Mouse (Mus musculus) CH12.LX (cell line): ENCODE measurements at regions not wholly inside any gene's neighbourhood (a gene's known extent, or its start where the extent isn't known, plus 50 kb on each side); places are given as distances from the start of the nearest gene placed in this dataset.

Experiments used
- DNase-seq: peaks from one replicate; pipeline ENCODE4 v3.0.0-alpha.2; 2013; ENCODE audit errors: extremely low read depth
- H3K27ac ChIP-seq: 2 replicates; pipeline ENCODE4 v1.5.1; 2012; ENCODE audit warnings: low read depth, mild to moderate bottlenecking, control low read depth, moderate library complexity; ENCODE audit not compliant: insufficient read depth
- H3K27me3 ChIP-seq: replicated peaks from 2 replicates; pipeline ENCODE3; 2012; ENCODE audit warnings: inconsistent platforms
- H3K36me3 ChIP-seq, 2 experiments: replicated peaks in 1 of 2; 2 replicates each; pipeline versions ENCODE3 to v1.6.1; 2012; ENCODE audit warnings: inconsistent platforms in 1 of 2, low read length in 1 of 2, mild to moderate bottlenecking in 1 of 2, mixed read lengths in 1 of 2, moderate library complexity in 1 of 2; ENCODE audit not compliant: control insufficient read depth in 1 of 2, insufficient read depth in 1 of 2
- H3K4me1 ChIP-seq, 2 experiments: 2 replicates each; pipeline ENCODE4 v1.6.1; 2012; ENCODE audit warnings: inconsistent platforms in 1 of 2, moderate library complexity in 1 of 2; ENCODE audit not compliant: insufficient read depth in 2 of 2, control insufficient read depth in 1 of 2
- H3K4me2 ChIP-seq: 2 replicates; pipeline ENCODE4 v1.6.1; 2012; ENCODE audit warnings: low read depth, mild to moderate bottlenecking, control low read depth; ENCODE audit not compliant: poor library complexity, insufficient read depth, severe bottlenecking
- H3K4me3 ChIP-seq, 3 experiments: fragments of 150-350 bp in 1 of 3; sonication (generic) in 1 of 3; replicated peaks in 1 of 3; 2 replicates each; pipeline versions ENCODE3 to v1.5.1; 2011 to 2012; ENCODE audit warnings: low read depth in 2 of 3, low read length in 2 of 3, mild to moderate bottlenecking in 2 of 3, moderate library complexity in 2 of 3, control low read depth in 1 of 3, improper control_type of control experiment in 1 of 3, inconsistent platforms in 1 of 3, mixed read lengths in 1 of 3; ENCODE audit not compliant: poor library complexity in 1 of 3
- H3K79me2 ChIP-seq: replicated peaks from 2 replicates; pipeline ENCODE4 v1.6.1; 2012; ENCODE audit warnings: mild to moderate bottlenecking, moderate library complexity; ENCODE audit not compliant: control insufficient read depth, poor library complexity, insufficient read depth, severe bottlenecking; ENCODE audit errors: extremely low read depth
- H3K9ac ChIP-seq: 2 replicates; pipeline ENCODE4 v1.6.1; 2012; ENCODE audit warnings: low read depth, mild to moderate bottlenecking, control low read depth, moderate library complexity; ENCODE audit not compliant: insufficient read depth
- H3K9me3 ChIP-seq: replicated peaks from 2 replicates; pipeline ENCODE3; 2012; ENCODE audit warnings: low read length, inconsistent platforms, mixed read lengths
- CHD1 ChIP-seq: IDR thresholded peaks from 2 replicates; pipeline ENCODE4 v1.6.1; 2012; ENCODE audit warnings: low read depth, low read length, improper control_type of control experiment, inconsistent platforms
- E2F4 ChIP-seq: IDR thresholded peaks from 2 replicates; pipeline ENCODE4 v1.6.1; 2011; ENCODE audit warnings: low read depth, low read length, improper control_type of control experiment; ENCODE audit not compliant: insufficient replicate concordance
- EP300 ChIP-seq: IDR thresholded peaks from 2 replicates; pipeline ENCODE4 v1.6.1; 2011; ENCODE audit warnings: low read length, improper control_type of control experiment
- ETS1 ChIP-seq: conservative IDR thresholded peaks from 2 replicates; pipeline ENCODE4 v1.6.1; 2012; ENCODE audit warnings: low read depth, mild to moderate bottlenecking, inconsistent platforms, low read length, improper control_type of control experiment, moderate library complexity
- HCFC1 ChIP-seq: IDR thresholded peaks from 2 replicates; pipeline ENCODE4 v1.6.1; 2012; ENCODE audit warnings: low read depth, mild to moderate bottlenecking, inconsistent platforms, low read length, improper control_type of control experiment
- IRF4 ChIP-seq: IDR thresholded peaks from 2 replicates; pipeline ENCODE4 v1.6.1; 2014; ENCODE audit warnings: low read depth, mild to moderate bottlenecking, inconsistent platforms, low read length, improper control_type of control experiment
- JUN ChIP-seq: IDR thresholded peaks from 2 replicates; pipeline ENCODE4 v1.6.1; 2011; ENCODE audit warnings: low read depth, mild to moderate bottlenecking, low read length, improper control_type of control experiment, moderate library complexity; ENCODE audit not compliant: insufficient read depth
- JUND ChIP-seq: conservative IDR thresholded peaks from 2 replicates; pipeline ENCODE4 v1.6.1; 2011; ENCODE audit warnings: low read depth, low read length, improper control_type of control experiment
- KAT2A ChIP-seq: IDR thresholded peaks from 2 replicates; pipeline ENCODE4 v1.6.1; 2012; ENCODE audit warnings: low read length, improper control_type of control experiment, inconsistent platforms; ENCODE audit not compliant: insufficient replicate concordance
- MAFK ChIP-seq: IDR thresholded peaks from 2 replicates; pipeline ENCODE4 v1.6.1; 2011; ENCODE audit warnings: low read length, improper control_type of control experiment; ENCODE audit not compliant: insufficient replicate concordance
- MAX ChIP-seq: IDR thresholded peaks from 2 replicates; pipeline ENCODE4 v1.6.1; 2011; ENCODE audit warnings: low read length, improper control_type of control experiment
- MAZ ChIP-seq: IDR thresholded peaks from 2 replicates; pipeline ENCODE4 v1.6.1; 2012; ENCODE audit warnings: low read depth, mild to moderate bottlenecking, inconsistent platforms, low read length, improper control_type of control experiment, moderate library complexity
- MEF2A ChIP-seq: IDR thresholded peaks from 2 replicates; pipeline ENCODE4 v1.6.1; 2014; ENCODE audit warnings: low read depth, mild to moderate bottlenecking, inconsistent platforms, low read length, improper control_type of control experiment, borderline replicate concordance
- MXI1 ChIP-seq: IDR thresholded peaks from 2 replicates; pipeline ENCODE4 v1.6.1; 2011; ENCODE audit warnings: mild to moderate bottlenecking, low read depth, low read length, improper control_type of control experiment
- NRF1 ChIP-seq: IDR thresholded peaks from 2 replicates; pipeline ENCODE4 v1.6.1; 2014; ENCODE audit warnings: low read depth, mild to moderate bottlenecking, inconsistent platforms, low read length, improper control_type of control experiment, moderate library complexity
- POLR2A ChIP-seq: IDR thresholded peaks from 2 replicates; pipeline ENCODE4 v1.6.1; 2011; ENCODE audit warnings: low read depth, mild to moderate bottlenecking, improper control_type of control experiment, low read length
- RCOR1 ChIP-seq: conservative IDR thresholded peaks from 2 replicates; pipeline ENCODE4 v1.6.1; 2012; ENCODE audit warnings: low read depth, mild to moderate bottlenecking, inconsistent platforms, low read length, improper control_type of control experiment
- SIN3A ChIP-seq: IDR thresholded peaks from 2 replicates; pipeline ENCODE4 v1.6.1; 2012; ENCODE audit warnings: low read length, improper control_type of control experiment, inconsistent platforms
- SMC3 ChIP-seq: IDR thresholded peaks from 2 replicates; pipeline ENCODE4 v1.6.1; 2011; ENCODE audit warnings: low read depth, low read length, improper control_type of control experiment
- TBP ChIP-seq: conservative IDR thresholded peaks from 2 replicates; pipeline ENCODE4 v1.6.1; 2011; ENCODE audit warnings: low read depth, low read length, improper control_type of control experiment
- TCF12 ChIP-seq: IDR thresholded peaks from 2 replicates; pipeline ENCODE4 v1.6.1; 2014; ENCODE audit warnings: low read depth, mild to moderate bottlenecking, inconsistent platforms, low read length, improper control_type of control experiment
- UBTF ChIP-seq: IDR thresholded peaks from 2 replicates; pipeline ENCODE4 v1.6.1; 2012; ENCODE audit warnings: low read depth, mild to moderate bottlenecking, inconsistent platforms, low read length, improper control_type of control experiment, moderate library complexity
- USF1 ChIP-seq: IDR thresholded peaks from 2 replicates; pipeline ENCODE4 v1.6.1; 2014; ENCODE audit warnings: low read depth, mild to moderate bottlenecking, inconsistent platforms, low read length, improper control_type of control experiment
- ZC3H11A ChIP-seq: IDR thresholded peaks from 2 replicates; pipeline ENCODE4 v1.6.1; 2012; ENCODE audit warnings: low read depth, mild to moderate bottlenecking, inconsistent platforms, low read length, improper control_type of control experiment
- ZKSCAN1 ChIP-seq: IDR thresholded peaks from 2 replicates; pipeline ENCODE4 v1.6.1; 2012; ENCODE audit warnings: low read depth, inconsistent platforms, low read length, improper control_type of control experiment, borderline replicate concordance
- dilution Hi-C: fragments of 300-500 bp; cut with MboI; formaldehyde crosslinking; loops from 2 replicates; pipeline ENCODE4 v1.14.3; 2020; ENCODE audit warnings: low sequenced_read_pairs; ENCODE audit not compliant: extremely low pct_unique_long_range_greater_than_20kb, extremely low pct_ligation_motif_present
- in situ Hi-C: fragments of 300-500 bp; cut with MboI; formaldehyde crosslinking; loops from 3 replicates; pipeline ENCODE4 v1.14.3; 2019; ENCODE audit warnings: low sequenced_read_pairs, low pct_ligation_motif_present, low pct_unique_long_range_greater_than_20kb, mixed read lengths

DNA sequence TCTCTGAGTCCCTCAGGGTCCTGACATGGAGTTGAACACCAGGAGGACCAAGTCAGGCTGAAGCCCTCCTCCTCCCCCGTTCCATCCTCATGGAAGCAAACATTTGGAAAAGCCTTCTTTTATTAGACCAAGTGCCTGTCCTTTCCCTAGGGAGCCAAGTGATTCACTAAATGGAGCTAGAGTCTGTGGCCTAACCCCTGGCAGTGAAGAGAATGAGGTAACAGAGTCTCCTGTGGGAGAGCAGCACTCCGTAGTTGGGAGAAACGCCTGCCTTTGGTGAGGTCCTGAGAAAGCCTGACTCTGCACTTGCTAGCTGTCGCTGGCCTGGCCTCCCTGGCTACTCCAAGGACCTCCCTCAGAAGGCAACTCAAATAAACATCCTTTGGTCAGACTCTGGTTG is 104.2 kb downstream of the Tle3 start:
- dilution Hi-C loops: no loop called here
- in situ Hi-C loops: no loop called here
- Histone ChIP-seq H3K79me2 (no peaks in the 10 kb centered on the region), H3K27me3 (peaks cover 1% of the 10 kb centered on the region), H3K9me3 (no peaks in the 10 kb centered on the region), H3K4me3 (no peak overlapping the region), H3K9ac (no peak overlapping the region), H3K4me2 (no peak overlapping the region), H3K36me3 (no peaks in the 10 kb centered on the region), H3K27ac (no peak overlapping the region), H3K4me1 (peaks cover 9 to 33% of the 10 kb centered on the region in 2 experiments)
- no peak for DNase-seq
- TF ChIP-seq MXI1: no peak
- TF ChIP-seq RCOR1: no peak
- no peak for TF ChIP-seq MEF2A
- no peak for TF ChIP-seq MAFK
- no peak for TF ChIP-seq SIN3A
- no peak for TF ChIP-seq POLR2A
- no peak for TF ChIP-seq TBP
- TF ChIP-seq UBTF: no peak
- TF ChIP-seq ZC3H11A: no peak
- no peak for TF ChIP-seq JUN
- no peak for TF ChIP-seq E2F4
- no peak for TF ChIP-seq EP300
- TF ChIP-seq ZKSCAN1: no peak

DNA sequence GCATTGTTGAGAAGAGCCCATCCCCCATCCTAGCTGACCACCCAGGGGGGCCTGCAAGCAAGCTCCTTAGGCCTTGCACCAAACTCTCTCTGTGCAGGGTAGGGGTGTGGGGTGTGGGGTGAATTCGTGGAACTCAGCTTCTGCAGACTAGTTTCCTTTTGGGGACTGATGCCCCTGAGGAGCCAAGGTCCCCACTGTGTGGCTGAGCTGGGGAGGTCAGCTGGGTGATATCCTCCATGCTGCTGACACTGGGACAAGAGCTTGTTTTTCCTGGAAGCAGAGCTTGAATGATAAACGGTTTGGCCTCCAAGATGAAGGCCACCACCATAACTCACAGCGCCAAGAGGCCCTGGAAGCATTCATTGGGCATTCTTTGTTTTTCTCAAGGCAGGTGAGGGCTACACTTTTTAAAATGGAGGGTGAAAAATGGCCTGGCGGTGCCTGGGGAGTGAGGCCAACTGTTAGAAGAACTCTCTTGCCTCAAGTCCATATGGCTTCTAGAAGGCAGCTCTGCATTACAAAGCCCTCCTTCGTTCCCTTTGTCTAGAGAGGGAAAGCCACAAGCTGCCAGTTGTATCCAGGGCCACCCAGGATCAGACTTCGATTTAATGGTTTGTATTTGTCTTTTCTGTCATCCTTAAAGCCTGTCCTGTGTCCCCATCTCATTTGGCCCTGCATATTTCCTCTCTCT is 98.8 kb downstream of the Tle3 start:
- TF ChIP-seq CHD1: no peak
- TF ChIP-seq MEF2A: no peak
- TF ChIP-seq JUND: no peak
- no peak for TF ChIP-seq RCOR1
- TF ChIP-seq SMC3: no peak
- TF ChIP-seq HCFC1: no peak
- TF ChIP-seq MAZ: no peak
- no peak for TF ChIP-seq TCF12
- TF ChIP-seq KAT2A: no peak
- no peak for TF ChIP-seq POLR2A
- TF ChIP-seq SIN3A: no peak
- TF ChIP-seq NRF1: no peak
- TF ChIP-seq ZKSCAN1: no peak
- TF ChIP-seq MAX: no peak
- no peak for TF ChIP-seq ETS1
- TF ChIP-seq IRF4: no peak
- no peak for TF ChIP-seq TBP
- no peak for TF ChIP-seq MXI1
- no peak for TF ChIP-seq MAFK
- TF ChIP-seq USF1: no peak

More for the DNA sequence above, 98.8 kb downstream of the Tle3 start:
- H3K4me1 ChIP-seq: no peaks in the 10 kb centered on the region
- no peak for DNase-seq
- H3K36me3 ChIP-seq: no peaks in the 10 kb centered on the region
- peaks cover 1% of the 10 kb centered on the region for H3K27me3 ChIP-seq
- H3K27ac ChIP-seq: no peak overlapping the region
- in situ Hi-C loops (no loop called here), dilution Hi-C loops (no loop called here)
- H3K9me3 ChIP-seq: peaks cover 5% of the 10 kb centered on the region
- H3K4me3 ChIP-seq: no peak overlapping the region
- no peak overlapping the region for H3K4me2 ChIP-seq
- H3K9ac ChIP-seq: no peak overlapping the region
- H3K79me2 ChIP-seq: no peaks in the 10 kb centered on the region
